Mouse (Mus musculus) kidney, postnatal 0 days (tissue): ENCODE data around the gene 2210016L21Rik. TPM values are rescaled to one million over a fixed set of nuclear protein-coding genes. Genes with fewer than 3 reads are reported as not detected.

ENCODE experiments used
- ATAC-seq: fragments of 200-750 bp; cut with Nextera tagmentation; replicated peaks from 2 replicates; pipeline ENCODE4 v1.8.0; 2017; ENCODE audit warnings: low read depth, moderate number of reproducible peaks, moderate TSS enrichment, moderate library complexity; ENCODE audit not compliant: low FRiP score
- DNase-seq: peaks from one replicate; pipeline ENCODE4 v3.0.0-alpha.2; 2016; ENCODE audit warnings: low spot score
- H3K27ac ChIP-seq: fragments of 300-500 bp; sonication (generic); 2 replicates; pipeline ENCODE4 v1.5.1; 2014; ENCODE audit warnings: mild to moderate bottlenecking
- H3K27me3 ChIP-seq: fragments of 300-500 bp; sonication (generic); 2 replicates; pipeline ENCODE4 v1.6.1; 2014; ENCODE audit warnings: low read length, mixed read lengths; ENCODE audit not compliant: insufficient read depth
- H3K36me3 ChIP-seq: fragments of 300-500 bp; sonication (generic); 2 replicates; pipeline ENCODE4 v1.6.1; 2014; ENCODE audit warnings: low read length, mixed read lengths; ENCODE audit not compliant: insufficient read depth
- H3K4me1 ChIP-seq: fragments of 300-500 bp; sonication (generic); replicated peaks from 2 replicates; pipeline ENCODE4 v1.6.1; 2014; ENCODE audit warnings: antibody characterized with exemption, low read length, mixed read lengths; ENCODE audit not compliant: insufficient read depth
- H3K4me2 ChIP-seq: fragments of 300-500 bp; sonication (generic); 2 replicates; pipeline ENCODE4 v1.6.1; 2014; ENCODE audit warnings: mild to moderate bottlenecking, low read length, moderate library complexity, mixed read lengths
- H3K4me3 ChIP-seq: fragments of 300-500 bp; sonication (generic); replicated peaks from 2 replicates; pipeline ENCODE4 v1.5.1; 2014; ENCODE audit warnings: low read depth, low read length
- H3K9ac ChIP-seq: fragments of 300-500 bp; sonication (generic); 2 replicates; pipeline ENCODE4 v1.6.1; 2014; ENCODE audit warnings: low read depth, low read length
- H3K9me3 ChIP-seq: fragments of 300-500 bp; sonication (generic); replicated peaks from 2 replicates; pipeline ENCODE4 v1.6.1; 2016; ENCODE audit warnings: low read length, inconsistent platforms, mixed read lengths
- CTCF ChIP-seq: IDR thresholded peaks from 2 replicates; pipeline ENCODE4 v1.5.1; 2016; ENCODE audit warnings: antibody characterized with exemption, low read depth, mild to moderate bottlenecking, moderate library complexity
- WGBS: fragments of 180-500 bp; shearing (Covaris S2); extraction: QIAGEN DNeasy Blood & Tissue Kit; methylation state at CpG from one replicate; pipeline ENCODE4 v1.1.7; 2014; 5-methylcytosine and 5-hydroxymethylcytosine counted together
- polyA plus RNA-seq: library from polyadenylated mRNA; unstranded; fragments of >200 nt; fragmentation: Nextera tagmentation; extraction: Ambion mirVana; gene quantifications from 2 replicates; pipeline ENCODE4 v1.2.1, GENCODE M21; 2015

2210016L21Rik gene
- polyA plus RNA-seq, 1 experiment from 2014 or later: 75.3 TPM

DNA sequence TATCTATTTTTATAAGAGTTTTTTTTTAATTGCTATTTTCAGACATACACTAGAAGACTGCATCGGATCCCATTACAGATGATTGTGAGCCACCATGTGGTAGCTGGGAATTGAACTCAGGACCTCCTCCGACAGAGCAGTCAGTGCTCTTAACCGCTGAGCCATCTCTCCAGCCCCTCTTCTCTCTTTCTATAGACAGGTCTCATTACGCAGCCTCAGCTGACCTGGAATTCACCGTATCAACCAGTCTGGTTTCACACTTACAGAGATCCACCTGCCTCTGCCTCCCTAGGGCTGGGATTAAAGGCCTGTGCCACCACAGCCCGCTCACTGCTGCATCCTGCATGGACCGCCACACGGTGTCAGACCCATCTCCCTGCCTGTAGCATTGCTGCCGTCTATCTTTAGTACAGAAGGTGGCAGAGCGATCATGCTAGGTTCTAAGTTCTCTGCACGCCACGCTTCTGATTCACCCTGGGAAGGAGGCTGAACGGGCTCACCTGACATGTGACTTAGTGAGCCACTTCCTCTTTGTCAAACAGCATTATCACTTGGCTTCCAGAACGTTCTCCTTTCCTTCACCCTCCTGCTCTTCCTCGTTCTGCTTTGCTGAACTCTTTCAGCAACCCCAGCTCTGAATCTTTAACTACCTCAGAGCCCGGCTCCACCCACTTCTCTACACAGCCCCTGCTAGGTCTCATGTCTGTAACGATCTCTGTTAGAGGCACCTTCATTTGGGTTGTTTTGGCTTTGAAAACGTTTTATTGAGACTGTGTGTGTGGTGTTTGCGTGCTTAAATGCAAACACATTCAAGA, 20.2 kb upstream of the 2210016L21Rik start:
- TF ChIP-seq CTCF: peak; percentile 33; the same call in 1 of the 2 replicates
- no peak overlapping the region for H3K4me2 ChIP-seq
- 0 out of 2 replicates have a peak, but pooled peaks cover 7% of the 10 kb centered on the region for H3K4me1 ChIP-seq
- DNase-seq: peak; percentile 43
- H3K27me3 ChIP-seq: no peaks in the 10 kb centered on the region
- no peaks in the 10 kb centered on the region for H3K36me3 ChIP-seq
- no peak overlapping the region for H3K4me3 ChIP-seq
- 0 out of 2 replicates have a peak, but pooled peaks have one; percentile 38 for ATAC-seq
- 0 out of 2 replicates have a peak, but pooled peaks cover 4% of the 10 kb centered on the region for H3K9me3 ChIP-seq
- WGBS: 61% methylated on average over 19 of the region's 19 CpGs
- H3K27ac ChIP-seq: peak overlapping the region; percentile 58; the same call in 1 of the 2 replicates
- no peak overlapping the region for H3K9ac ChIP-seq

DNA sequence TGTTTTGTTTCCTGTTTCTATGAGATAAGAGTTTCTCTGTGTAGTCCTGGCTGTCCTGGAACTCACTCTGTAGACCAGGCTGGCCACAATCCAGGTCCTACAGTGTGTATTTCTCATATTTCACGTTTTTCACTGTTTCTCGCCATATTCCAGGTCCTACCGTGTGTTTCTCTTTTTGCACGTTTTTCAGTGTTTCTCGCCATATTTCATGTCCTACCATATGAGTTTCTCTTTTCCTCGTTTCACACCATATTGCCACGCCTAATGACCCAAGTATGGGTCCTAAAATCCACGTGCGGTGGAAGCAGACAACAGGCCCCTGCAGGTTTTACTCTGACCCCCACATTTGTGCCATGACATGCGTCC, 19.6 kb upstream of the 2210016L21Rik start:
- no peak for ATAC-seq
- 0 out of 2 replicates have a peak, but pooled peaks cover 4% of the 10 kb centered on the region for H3K9me3 ChIP-seq
- H3K4me1 ChIP-seq: 0 out of 2 replicates have a peak, but pooled peaks cover 7% of the 10 kb centered on the region
- WGBS: 54% methylated on average over 10 of the region's 10 CpGs
- H3K27me3 ChIP-seq: no peaks in the 10 kb centered on the region
- no peak overlapping the region for H3K4me2 ChIP-seq
- H3K4me3 ChIP-seq: no peak overlapping the region
- DNase-seq: no peak
- no peak for TF ChIP-seq CTCF
- H3K9ac ChIP-seq: no peak overlapping the region
- H3K27ac ChIP-seq: peak overlapping the region; percentile 58; the same call in 1 of the 2 replicates
- no peaks in the 10 kb centered on the region for H3K36me3 ChIP-seq

DNA sequence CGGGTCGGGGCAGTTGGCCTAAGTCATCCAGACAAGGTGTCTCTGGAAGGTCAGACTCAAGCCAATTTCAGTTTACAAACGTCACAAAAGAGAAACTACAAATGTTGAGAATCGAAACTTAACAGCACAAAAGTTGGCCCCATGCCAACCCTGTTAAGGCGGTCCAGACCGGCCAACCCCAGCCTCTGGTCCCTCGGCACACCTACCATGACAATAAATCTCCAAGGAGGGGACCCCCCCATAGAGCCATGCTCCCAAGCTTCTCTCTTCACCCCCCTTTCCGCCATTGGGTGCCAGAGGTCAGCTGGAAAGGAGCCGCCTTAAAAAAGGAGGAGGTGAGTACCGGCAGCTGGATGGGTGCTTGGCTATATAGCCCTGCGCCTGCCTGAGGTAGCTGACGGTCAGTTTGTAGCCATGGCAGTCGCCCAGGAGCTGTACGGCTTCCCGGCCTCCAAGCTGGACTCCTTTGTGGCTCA, 18.9 kb upstream of the 2210016L21Rik start, which contains the start of gene Oasl1:
TSS of gene Oasl1 (plus strand) at position 243 of the 476 bp plus-strand sequence.
- H3K27ac ChIP-seq: peak within 1 kb of the TSS; percentile 58; the same call in 1 of the 2 replicates
- DNase-seq (peak; percentile 77), ATAC-seq (peak; percentile 66; the same call in 1 of the 2 replicates)
- no peak for TF ChIP-seq CTCF
- peak within 1 kb of the TSS; percentile 55; the same call in 1 of the 2 replicates for H3K9ac ChIP-seq
- H3K4me3 ChIP-seq: peak within 1 kb of the TSS; percentile 38
- 0 out of 2 replicates have a peak, but pooled peaks cover 4% of the 10 kb centered on the region for H3K9me3 ChIP-seq
- H3K27me3 ChIP-seq: no peaks in the 10 kb centered on the region
- 12% methylated on average over 15 of the region's 15 CpGs for WGBS
- H3K4me1 ChIP-seq: 0 out of 2 replicates have a peak, but pooled peaks cover 7% of the 10 kb centered on the region
- peak within 1 kb of the TSS; percentile 68 for H3K4me2 ChIP-seq
- no peaks in the 10 kb centered on the region for H3K36me3 ChIP-seq

DNA sequence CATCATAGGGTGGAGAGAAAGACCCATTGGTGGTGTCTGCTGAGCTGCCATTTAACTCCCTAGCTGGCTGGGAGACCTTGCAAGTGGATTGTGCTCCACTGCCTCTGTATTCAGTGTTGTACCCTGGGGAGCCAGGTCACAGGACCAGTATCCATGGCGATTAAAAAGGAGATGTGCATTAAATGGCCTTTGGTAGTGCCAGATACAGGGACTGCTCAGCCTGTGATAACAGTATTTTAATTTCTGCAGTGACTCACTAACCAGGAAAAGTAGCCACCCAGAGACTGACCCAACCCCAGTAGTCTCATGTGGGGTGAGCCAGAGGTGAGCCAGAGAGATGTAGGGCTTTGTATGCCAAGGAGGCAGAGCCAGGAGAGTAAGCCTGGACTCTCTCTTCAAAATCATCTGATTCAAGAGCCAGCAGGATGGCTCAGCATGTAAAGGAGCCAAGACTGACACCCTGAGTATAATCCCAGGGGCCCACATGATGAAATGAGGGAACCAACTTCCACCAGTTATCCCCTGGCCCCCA, 15.7 kb upstream of the 2210016L21Rik start:
- Histone ChIP-seq H3K36me3 (no peaks in the 10 kb centered on the region), H3K9me3 (0 out of 2 replicates have a peak, but pooled peaks cover 4% of the 10 kb centered on the region), H3K4me3 (no peak overlapping the region), H3K9ac (no peak overlapping the region), H3K4me1 (0 out of 2 replicates have a peak, but pooled peaks cover 7% of the 10 kb centered on the region), H3K27ac (no peak overlapping the region), H3K4me2 (no peak overlapping the region), H3K27me3 (no peaks in the 10 kb centered on the region)
- DNase-seq (no peak), ATAC-seq (no peak)
- 74% methylated on average over 1 of the region's 1 CpGs for WGBS
- no peak for TF ChIP-seq CTCF

DNA sequence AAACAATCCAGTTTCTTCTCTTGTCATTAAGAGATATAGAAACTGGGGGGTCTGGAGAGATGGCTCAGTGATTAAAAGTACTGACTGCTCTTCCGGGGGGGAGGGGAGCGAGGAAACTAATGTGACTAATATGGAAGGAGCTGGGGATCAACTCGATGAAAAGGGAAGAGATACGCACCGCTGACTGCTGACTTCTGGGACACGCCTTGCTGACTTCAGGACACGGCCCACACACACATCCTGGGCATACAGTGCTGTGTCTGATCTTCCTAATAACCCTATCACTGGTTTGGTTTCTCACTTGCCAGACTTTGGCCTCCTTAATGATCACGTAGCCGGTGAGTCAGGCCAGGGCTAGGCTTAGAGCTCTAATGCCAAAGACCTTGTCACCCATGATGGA, 15.2 kb upstream of the 2210016L21Rik start:
- 39% methylated on average over 9 of the region's 9 CpGs for WGBS
- Histone ChIP-seq H3K9me3 (0 out of 2 replicates have a peak, but pooled peaks cover 4% of the 10 kb centered on the region), H3K27me3 (no peaks in the 10 kb centered on the region), H3K4me3 (no peak overlapping the region), H3K9ac (no peak overlapping the region), H3K4me1 (0 out of 2 replicates have a peak, but pooled peaks cover 7% of the 10 kb centered on the region), H3K27ac (no peak overlapping the region), H3K4me2 (no peak overlapping the region), H3K36me3 (no peaks in the 10 kb centered on the region)
- DNase-seq (peak; percentile 61), ATAC-seq (peak; percentile 41; the same call in 1 of the 2 replicates)
- no peak for TF ChIP-seq CTCF

DNA sequence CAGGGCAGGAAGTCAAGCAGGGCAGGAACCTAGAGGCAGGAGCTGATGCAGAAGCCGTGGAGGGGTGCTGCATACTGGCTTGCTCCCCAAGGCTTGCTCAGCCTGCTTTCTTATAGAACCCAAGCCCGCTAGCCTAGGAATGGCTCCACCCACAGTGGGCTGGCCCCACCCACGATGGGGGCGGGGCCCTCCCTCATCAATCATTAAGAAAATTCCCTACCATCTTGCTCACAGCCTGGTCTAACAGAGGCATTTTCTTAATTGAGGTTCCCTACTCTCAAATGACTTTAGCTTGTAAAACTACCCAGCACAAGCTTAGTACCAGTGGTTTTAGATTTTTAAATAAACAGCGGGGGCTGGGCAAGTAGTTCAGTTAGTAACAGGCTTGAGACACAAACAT, 10.3 kb upstream of the 2210016L21Rik start:
- Histone ChIP-seq H3K4me2 (no peak overlapping the region), H3K36me3 (no peaks in the 10 kb centered on the region), H3K4me1 (no peaks in the 10 kb centered on the region), H3K9ac (no peak overlapping the region), H3K27me3 (no peaks in the 10 kb centered on the region), H3K27ac (no peak overlapping the region), H3K9me3 (no peaks in the 10 kb centered on the region), H3K4me3 (no peak overlapping the region)
- DNase-seq (no peak), ATAC-seq (no peak)
- TF ChIP-seq CTCF: no peak
- WGBS: 52% methylated on average over 5 of the region's 5 CpGs
